Mouse (Mus musculus): ENCODE measurements at regions not wholly inside any gene's neighbourhood (a gene's known extent, or its start where the extent isn't known, plus 50 kb on each side); places are given as distances from the start of the nearest gene placed in this dataset.

- no peaks in the 10 kb centered on the region for H3K36me3 ChIP-seq (replicated peaks)
- H3K4me1 ChIP-seq = no peaks in the 10 kb centered on the region
- H3K27me3 ChIP-seq (replicated peaks) = no peaks in the 10 kb centered on the region
- ATAC-seq (replicated peaks) = no peak
- no peak overlapping the region for H3K4me3 ChIP-seq
- WGBS = 83% methylated on average over 4 of the region's 4 CpGs
- no peak overlapping the region for H3K4me2 ChIP-seq
- H3K27ac ChIP-seq = no peak overlapping the region
- H3K9me3 ChIP-seq = no peaks in the 10 kb centered on the region
- H3K9ac ChIP-seq = no peak overlapping the region
These were observed 2538.4 kb upstream of the Gm7489 start for GRCm38 (mm10) chr15:51346301-51346700.

DNA sequence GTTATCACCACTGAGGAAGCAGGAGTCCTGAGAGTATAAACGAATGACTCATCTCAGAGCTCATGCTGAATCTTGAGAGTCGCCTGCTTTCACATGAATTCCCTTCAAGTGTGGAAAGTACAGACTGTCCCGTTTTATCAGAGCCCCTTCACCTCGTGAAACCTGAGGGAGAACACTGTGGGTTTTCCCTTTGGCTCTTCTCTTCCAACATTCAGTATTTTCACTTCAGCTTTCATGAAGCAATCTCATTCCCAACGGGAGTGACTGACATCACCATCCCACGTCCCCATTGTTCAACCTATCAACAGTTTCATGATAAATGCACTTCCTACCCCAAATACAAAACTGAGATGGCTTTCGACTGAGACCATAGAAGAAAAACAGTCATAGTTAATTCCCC, 2521.3 kb upstream of the Gm7489 start:
- no peak overlapping the region for H3K9ac ChIP-seq
- no peak overlapping the region for H3K27ac ChIP-seq
- no peaks in the 10 kb centered on the region for H3K27me3 ChIP-seq (replicated peaks)
- H3K4me2 ChIP-seq = no peak overlapping the region
- H3K4me1 ChIP-seq = no peaks in the 10 kb centered on the region
- ATAC-seq (replicated peaks) = no peak
- no peaks in the 10 kb centered on the region for H3K36me3 ChIP-seq (replicated peaks)
- WGBS = 78% methylated on average over 7 of the region's 7 CpGs
- H3K4me3 ChIP-seq = no peak overlapping the region
- H3K9me3 ChIP-seq = no peaks in the 10 kb centered on the region

DNA sequence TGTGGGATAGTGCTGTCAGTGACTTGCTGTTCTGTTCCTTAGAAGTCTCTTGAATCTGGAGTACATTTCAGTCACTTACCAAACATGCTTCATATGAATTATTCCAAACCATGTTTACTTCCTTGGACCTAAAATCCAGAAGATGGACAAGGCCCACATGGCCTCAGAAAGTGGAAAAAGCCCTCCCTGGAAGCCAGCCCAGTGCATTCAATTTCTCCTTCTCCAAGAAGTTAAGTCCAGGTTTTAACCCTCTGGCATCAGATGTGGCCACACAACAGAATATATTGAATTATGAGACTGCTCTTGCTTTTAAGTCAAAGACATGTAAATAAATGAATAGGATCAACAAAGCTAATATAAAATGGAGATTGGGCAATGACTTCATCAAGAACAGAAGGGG, 2513.5 kb upstream of the Gm7489 start:
- H3K4me3 ChIP-seq = no peak overlapping the region
- no peaks in the 10 kb centered on the region for H3K27me3 ChIP-seq (replicated peaks)
- H3K36me3 ChIP-seq (replicated peaks) = no peaks in the 10 kb centered on the region
- no peak overlapping the region for H3K4me2 ChIP-seq
- H3K27ac ChIP-seq = no peak overlapping the region
- H3K9ac ChIP-seq = no peak overlapping the region
- H3K4me1 ChIP-seq = no peaks in the 10 kb centered on the region
- H3K9me3 ChIP-seq = no peaks in the 10 kb centered on the region
- ATAC-seq (replicated peaks) = no peak

GRCm38 (mm10) chr15:51390383-51390782, 2494.3 kb upstream of the Gm7489 start:
- Histone ChIP-seq H3K4me1 (no peaks in the 10 kb centered on the region), H3K4me2 (no peak overlapping the region), H3K36me3 (replicated peaks) (no peaks in the 10 kb centered on the region), H3K27ac (no peak overlapping the region), H3K27me3 (replicated peaks) (no peaks in the 10 kb centered on the region), H3K9me3 (no peaks in the 10 kb centered on the region), H3K9ac (no peak overlapping the region), H3K4me3 (no peak overlapping the region)
- ATAC-seq (replicated peaks) = no peak
- WGBS = 92% methylated on average over 2 of the region's 2 CpGs

- Histone ChIP-seq H3K4me3 (no peak overlapping the region), H3K9me3 (no peaks in the 10 kb centered on the region), H3K9ac (no peak overlapping the region), H3K4me1 (no peaks in the 10 kb centered on the region), H3K27ac (no peak overlapping the region), H3K36me3 (replicated peaks) (no peaks in the 10 kb centered on the region), H3K27me3 (replicated peaks) (no peaks in the 10 kb centered on the region), H3K4me2 (no peak overlapping the region)
- 86% methylated on average over 2 of the region's 2 CpGs for WGBS
- ATAC-seq (replicated peaks) = no peak
These were observed 2493.4 kb upstream of the Gm7489 start for GRCm38 (mm10) chr15:51391352-51391751.

- Histone ChIP-seq H3K9me3 (no peaks in the 10 kb centered on the region), H3K4me2 (no peak overlapping the region), H3K4me3 (no peak overlapping the region), H3K9ac (no peak overlapping the region), H3K4me1 (no peaks in the 10 kb centered on the region), H3K27ac (no peak overlapping the region), H3K36me3 (replicated peaks) (no peaks in the 10 kb centered on the region), H3K27me3 (replicated peaks) (no peaks in the 10 kb centered on the region)
- ATAC-seq (replicated peaks) = no peak
- 78% methylated on average over 7 of the region's 7 CpGs for WGBS
These were observed 2492.0 kb upstream of the Gm7489 start for GRCm38 (mm10) chr15:51392449-51393405.

DNA sequence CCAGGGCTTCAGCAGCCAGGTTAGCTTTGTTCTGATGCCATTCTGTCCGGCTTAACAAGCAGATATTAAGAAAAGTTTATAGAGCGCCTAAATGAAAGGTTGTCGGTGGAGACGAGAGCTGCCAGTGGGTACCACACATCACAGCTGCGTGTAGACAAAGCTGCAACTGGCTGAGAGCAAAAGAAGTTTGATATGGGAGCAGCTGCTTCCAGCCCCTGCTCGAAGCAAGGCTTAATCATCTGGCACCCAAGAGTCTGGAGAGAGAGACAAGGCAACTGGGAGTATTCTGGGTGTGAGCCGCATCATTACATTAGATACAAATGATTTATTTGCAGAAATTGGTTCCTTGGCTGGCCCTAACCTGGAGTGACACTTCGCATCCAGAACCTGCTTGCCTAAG, 2488.7 kb upstream of the Gm7489 start:
- no peak overlapping the region for H3K4me2 ChIP-seq
- no peak overlapping the region for H3K9ac ChIP-seq
- WGBS = 54% methylated on average over 8 of the region's 8 CpGs
- ATAC-seq (replicated peaks) = no peak
- no peaks in the 10 kb centered on the region for H3K27me3 ChIP-seq (replicated peaks)
- no peaks in the 10 kb centered on the region for H3K9me3 ChIP-seq
- H3K4me3 ChIP-seq = no peak overlapping the region
- no peaks in the 10 kb centered on the region for H3K36me3 ChIP-seq (replicated peaks)
- no peak overlapping the region for H3K27ac ChIP-seq
- H3K4me1 ChIP-seq = no peaks in the 10 kb centered on the region

DNA sequence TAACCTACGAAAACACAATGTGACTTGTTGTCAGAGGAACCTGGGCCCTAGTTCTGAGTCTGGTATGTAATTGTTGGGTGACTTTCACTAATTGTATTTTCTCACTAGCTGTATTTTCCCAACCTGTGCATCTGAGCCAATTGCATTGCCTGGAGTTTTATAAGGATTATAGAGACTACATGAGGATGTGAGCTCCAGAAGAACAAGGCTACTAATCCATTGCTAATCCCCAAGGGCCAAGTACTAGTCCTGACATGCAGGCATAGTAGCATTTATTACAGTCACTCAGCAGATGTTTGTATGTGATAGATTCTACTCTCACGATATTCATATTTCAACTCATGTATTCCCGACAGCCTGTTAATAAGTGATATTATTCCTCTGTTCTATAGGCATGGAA, 2481.1 kb upstream of the Gm7489 start:
- no peak overlapping the region for H3K4me3 ChIP-seq
- H3K9ac ChIP-seq = no peak overlapping the region
- H3K27ac ChIP-seq = no peak overlapping the region
- no peaks in the 10 kb centered on the region for H3K4me1 ChIP-seq
- 92% methylated on average over 3 of the region's 3 CpGs for whole genome bisulfite sequencing
- H3K4me2 ChIP-seq = no peak overlapping the region
- no peaks in the 10 kb centered on the region for H3K9me3 ChIP-seq
- no peaks in the 10 kb centered on the region for H3K27me3 ChIP-seq (replicated peaks)
- ATAC-seq (replicated peaks) = no peak
- H3K36me3 ChIP-seq (replicated peaks) = no peaks in the 10 kb centered on the region

DNA sequence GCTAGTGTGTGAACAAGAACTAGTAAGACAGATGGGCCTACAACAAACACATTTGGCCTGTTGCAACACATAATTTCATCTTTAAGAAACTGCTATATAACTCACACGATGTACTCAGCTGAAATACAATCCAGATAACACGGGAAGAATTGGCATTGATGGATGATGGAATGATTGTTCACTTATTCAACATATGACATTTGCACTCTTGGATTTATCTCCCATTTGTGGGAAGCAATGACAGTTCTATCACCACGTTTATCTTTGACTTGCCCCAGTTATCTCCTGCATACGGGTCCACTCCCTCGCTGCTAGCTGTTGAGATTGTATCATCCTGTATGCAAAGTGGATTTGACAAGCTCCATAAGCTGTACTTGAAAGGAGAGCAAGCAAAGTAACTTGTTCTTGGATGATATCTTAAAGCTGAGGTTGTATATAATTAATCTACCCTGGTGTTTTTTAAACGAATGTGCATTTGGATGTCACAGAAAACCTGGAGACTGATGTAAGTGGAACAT, 2474.9 kb upstream of the Gm7489 start:
- Histone ChIP-seq H3K4me2 (no peak overlapping the region), H3K36me3 (replicated peaks) (no peaks in the 10 kb centered on the region), H3K4me3 (no peak overlapping the region), H3K9me3 (no peaks in the 10 kb centered on the region), H3K4me1 (no peaks in the 10 kb centered on the region), H3K27ac (no peak overlapping the region), H3K27me3 (replicated peaks) (no peaks in the 10 kb centered on the region), H3K9ac (no peak overlapping the region)
- no peak for ATAC-seq (replicated peaks)
- 84% methylated on average over 6 of the region's 6 CpGs for WGBS

GRCm38 (mm10) chr15:51411966-51412365, 2472.7 kb upstream of the Gm7489 start:
- Histone ChIP-seq H3K36me3 (replicated peaks) (no peaks in the 10 kb centered on the region), H3K9me3 (no peaks in the 10 kb centered on the region), H3K27me3 (replicated peaks) (no peaks in the 10 kb centered on the region), H3K9ac (no peak overlapping the region), H3K4me3 (no peak overlapping the region), H3K4me1 (no peaks in the 10 kb centered on the region), H3K27ac (no peak overlapping the region), H3K4me2 (no peak overlapping the region)
- ATAC-seq (replicated peaks) = no peak

DNA sequence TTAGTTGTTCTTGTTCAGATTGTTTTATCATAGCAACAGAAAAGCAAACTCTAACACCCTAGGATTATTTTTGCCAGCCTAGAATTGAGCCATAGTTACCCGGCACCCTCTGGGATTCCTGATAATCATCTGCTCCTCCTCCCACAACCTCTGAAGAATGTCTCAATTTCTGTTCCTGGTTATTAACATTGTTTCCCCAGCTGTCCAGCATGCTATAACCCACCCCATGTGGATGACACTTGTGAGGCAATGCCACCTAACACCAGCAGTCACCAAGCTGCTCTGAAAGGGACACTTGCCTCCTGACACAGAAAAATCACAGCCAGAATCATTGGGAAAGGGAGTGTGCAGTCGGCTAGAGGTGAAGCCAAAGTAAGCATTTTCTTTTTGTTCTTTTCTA, 2442.1 kb upstream of the Gm7489 start:
- Histone ChIP-seq H3K27me3 (replicated peaks) (no peaks in the 10 kb centered on the region), H3K4me2 (no peak overlapping the region), H3K27ac (no peak overlapping the region), H3K9ac (no peak overlapping the region), H3K4me3 (no peak overlapping the region), H3K9me3 (no peaks in the 10 kb centered on the region), H3K36me3 (replicated peaks) (no peaks in the 10 kb centered on the region), H3K4me1 (no peaks in the 10 kb centered on the region)
- ATAC-seq (replicated peaks) = no peak
- 85% methylated on average over 2 of the region's 2 CpGs for WGBS

DNA sequence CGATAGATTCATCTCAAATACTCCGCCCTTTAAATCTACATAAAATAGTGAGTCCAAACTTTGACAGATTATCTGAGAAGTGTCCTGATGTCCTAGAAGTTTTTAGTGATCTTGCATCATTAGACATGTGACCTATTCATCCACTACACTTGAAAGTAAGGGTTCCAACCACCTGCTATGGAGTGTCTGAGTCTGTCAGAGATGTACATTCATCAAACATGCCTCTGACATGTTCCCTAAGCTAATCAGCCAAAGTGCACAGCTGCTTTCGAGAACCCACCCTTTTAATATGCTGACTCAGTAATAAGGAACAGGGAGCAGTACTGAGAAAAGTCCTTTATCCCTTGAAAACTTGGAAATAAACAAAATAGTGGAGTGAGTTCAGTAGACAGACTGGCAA, 2414.8 kb upstream of the Gm7489 start:
- Histone ChIP-seq H3K4me1 (no peaks in the 10 kb centered on the region), H3K27me3 (replicated peaks) (no peaks in the 10 kb centered on the region), H3K27ac (no peak overlapping the region), H3K36me3 (replicated peaks) (no peaks in the 10 kb centered on the region), H3K4me3 (no peak overlapping the region), H3K4me2 (no peak overlapping the region), H3K9me3 (no peaks in the 10 kb centered on the region), H3K9ac (no peak overlapping the region)
- WGBS = 85% methylated on average over 3 of the region's 3 CpGs
- ATAC-seq (replicated peaks) = no peak

GRCm38 (mm10) chr15:51471143-51471542, 2413.6 kb upstream of the Gm7489 start:
- Histone ChIP-seq H3K27me3 (replicated peaks) (no peaks in the 10 kb centered on the region), H3K4me3 (no peak overlapping the region), H3K9ac (no peak overlapping the region), H3K36me3 (replicated peaks) (no peaks in the 10 kb centered on the region), H3K4me2 (no peak overlapping the region), H3K27ac (no peak overlapping the region), H3K4me1 (no peaks in the 10 kb centered on the region), H3K9me3 (no peaks in the 10 kb centered on the region)
- no peak for ATAC-seq (replicated peaks)
- 78% methylated on average over 1 of the region's 1 CpGs for WGBS
